Mouse (Mus musculus): Measurements from ENCODE around the gene Gm42688.

Gm42688 gene

DNA sequence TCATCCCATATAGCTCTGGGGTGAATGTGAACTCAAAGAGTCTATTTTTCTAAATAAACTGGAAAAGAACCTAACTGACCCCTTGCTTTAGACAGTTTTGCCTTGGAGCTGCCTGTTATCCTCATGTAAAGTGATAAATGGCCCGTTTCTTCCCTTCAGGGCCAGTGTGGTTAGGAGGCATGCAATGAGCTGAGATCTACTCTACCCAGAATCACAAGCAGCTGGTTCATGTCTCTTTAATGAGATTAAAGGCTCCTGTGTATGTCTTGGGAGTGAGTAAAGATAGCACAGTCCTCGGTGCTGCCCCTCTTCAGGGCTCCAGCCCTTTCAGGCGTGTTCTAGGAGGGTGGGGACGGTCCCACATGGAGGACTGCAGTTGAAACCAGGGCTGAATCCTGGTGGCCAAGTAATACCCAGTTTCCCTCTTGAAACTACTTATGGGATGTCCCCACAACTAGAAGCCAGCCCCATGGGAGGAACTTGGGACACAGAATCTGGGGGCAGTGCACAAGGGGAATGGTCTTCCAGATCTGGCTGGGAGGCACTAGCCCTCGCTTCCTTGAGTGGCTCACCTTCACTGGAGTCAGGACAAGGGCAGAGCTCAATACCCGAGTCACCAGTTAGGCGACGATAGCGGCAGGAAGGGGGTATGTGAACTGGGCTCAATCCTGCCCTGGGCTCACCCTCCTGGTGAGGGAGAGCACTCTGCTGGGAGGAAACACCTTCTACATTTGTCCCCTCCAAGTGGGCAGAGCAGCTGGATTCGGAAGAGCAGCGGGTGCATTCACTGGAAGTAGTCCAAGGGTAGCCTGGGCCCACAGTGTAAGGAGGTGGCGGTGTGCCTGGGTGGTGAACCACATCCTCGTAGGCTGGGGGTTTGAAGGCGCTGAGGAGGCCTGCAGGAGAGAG is 17.7 kb downstream of the Gm42688 start:
- DNase-seq = no peak

DNA sequence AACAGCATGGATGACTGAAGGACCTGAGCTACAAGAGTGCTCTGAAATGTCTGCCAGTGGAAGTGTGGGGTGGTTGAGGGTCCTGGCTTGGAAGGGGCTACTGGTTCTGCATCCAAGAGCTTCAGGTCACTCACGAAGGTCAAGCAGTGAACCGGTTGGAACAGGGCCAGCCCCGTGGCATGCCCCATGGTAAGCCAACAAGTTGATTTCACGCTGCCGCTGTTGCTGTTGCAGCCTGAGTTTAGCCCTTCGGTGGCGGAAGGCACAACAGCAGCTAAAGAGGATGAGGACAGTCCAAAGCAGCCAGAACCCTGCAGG is 18.3 kb downstream of the Gm42688 start:
- DNase-seq = peak; percentile 50

DNA sequence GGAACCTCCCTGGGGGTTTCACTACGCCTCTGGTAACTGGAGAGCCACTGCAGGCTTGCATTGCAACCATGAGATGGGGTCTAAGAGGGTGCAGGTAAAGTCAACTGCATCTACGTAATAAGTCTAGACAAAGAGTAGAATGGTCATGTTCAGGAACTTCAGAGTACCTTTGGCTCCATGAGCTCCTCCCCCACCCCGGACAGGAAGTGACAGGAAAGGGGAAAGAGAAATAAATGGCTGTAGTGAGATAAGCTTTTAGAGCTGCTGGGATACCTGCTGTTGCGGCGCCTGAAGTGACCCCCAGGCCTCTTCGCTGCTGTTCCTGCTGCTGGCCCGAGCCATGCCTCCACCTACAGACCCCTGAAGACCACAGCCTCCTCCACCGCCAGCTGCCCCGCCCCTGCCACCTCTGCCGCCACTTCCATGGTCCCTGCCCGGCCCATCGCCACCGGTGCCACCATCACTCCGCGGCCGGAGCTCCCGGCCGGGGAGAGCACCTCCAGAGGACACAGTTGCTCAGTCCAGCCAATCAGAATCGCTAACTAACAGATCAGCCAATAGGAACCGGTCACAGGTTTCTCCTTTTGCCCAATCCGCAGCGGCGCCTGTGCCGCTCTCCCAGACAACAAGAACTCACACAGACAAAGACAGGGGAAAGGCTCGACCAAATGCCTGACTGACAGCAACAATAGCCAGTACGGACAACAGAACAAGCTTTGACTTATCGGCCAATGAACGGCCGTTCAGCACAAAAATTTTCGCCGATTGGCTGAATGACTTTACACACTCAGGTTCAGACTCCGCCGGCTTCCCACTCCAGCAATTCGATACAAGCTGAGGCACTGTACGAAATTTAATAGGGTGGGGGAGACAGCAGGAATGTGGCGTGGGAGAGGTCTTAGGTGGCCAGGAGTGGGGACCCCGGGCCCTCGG is 19.8 kb downstream of the Gm42688 start, which contains the start of gene Wbp1:
Gene Wbp1, minus strand, starts transcription at position 630 of the 933 bp plus-strand sequence.
- peak; percentile 93 for DNase-seq

DNA sequence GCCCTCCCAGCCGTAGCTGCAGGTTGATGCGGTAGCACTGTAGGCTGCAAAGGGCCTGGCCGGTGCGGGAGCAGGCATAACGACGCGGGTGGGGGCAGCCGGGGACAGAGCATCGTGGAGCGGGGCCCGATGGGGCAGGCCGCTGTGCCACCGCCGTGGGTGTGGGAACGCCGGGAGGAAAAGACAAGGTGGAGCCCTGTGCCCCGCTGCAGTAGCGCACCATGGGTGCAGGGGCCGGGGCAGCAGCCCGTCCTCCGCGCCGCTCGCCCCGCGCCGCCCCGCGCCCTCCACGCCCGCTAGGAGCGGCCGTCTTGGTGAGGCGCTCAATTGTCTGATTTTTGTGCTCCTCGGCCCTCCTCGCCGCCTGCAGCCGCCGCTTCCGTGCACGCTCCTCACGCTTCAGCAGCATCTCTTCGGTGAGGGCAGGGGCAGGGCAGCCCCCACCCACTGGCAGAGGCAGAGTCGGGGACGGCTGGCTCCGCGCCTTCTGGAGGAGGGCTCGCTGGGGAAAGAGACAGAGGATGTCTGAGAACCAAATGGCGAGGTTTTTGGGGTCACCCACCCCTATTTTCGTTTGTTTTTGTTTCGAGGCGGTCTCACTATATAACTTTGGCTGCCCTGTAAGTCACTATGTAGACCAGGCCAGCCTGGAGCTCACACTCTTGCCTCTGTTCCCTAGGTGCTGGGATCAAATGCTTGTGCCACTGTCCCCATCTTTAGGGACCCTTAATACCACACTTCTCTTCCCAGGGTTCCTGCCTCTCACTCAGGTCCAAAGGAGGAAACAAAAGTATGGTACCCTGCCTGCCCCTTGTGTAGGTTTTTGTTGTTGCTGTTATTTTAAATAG is 20.7 kb downstream of the Gm42688 start:
- DNase-seq = peak; percentile 34

GRCm38 (mm10) chr6:83122961-83123360 is 21.5 kb downstream of the Gm42688 start:
- no peak for DNase-seq

DNA sequence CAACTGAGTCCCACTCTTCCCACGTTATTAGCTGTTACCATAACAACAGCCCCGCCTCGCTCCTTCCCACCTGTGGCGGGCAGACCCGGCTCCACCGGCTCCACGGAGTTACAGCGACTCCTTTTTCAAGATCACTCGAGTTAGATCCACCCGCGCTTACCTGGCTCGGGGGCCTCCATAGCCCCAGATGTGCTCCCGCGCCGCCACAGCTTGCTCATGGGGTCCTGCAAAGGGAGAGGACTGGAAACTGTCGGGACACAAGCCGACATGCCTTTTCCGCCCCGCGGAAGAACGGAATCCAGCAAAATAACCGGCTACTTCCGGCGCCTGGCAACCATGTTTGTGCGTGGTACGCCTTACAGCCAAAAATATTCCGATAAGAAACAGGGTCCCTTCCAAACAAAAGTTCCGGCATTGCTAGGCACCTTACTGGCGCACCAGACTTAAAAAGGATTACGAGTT is 23.5 kb downstream of the Gm42688 start:
- peak; percentile 87 for DNase-seq

GRCm38 (mm10) chr6:83125331-83125730 is 23.9 kb downstream of the Gm42688 start, which contains the start of gene Ino80b:
Gene Ino80b (minus strand): TSS chr6:83125431.
- DNase-seq = no peak

DNA sequence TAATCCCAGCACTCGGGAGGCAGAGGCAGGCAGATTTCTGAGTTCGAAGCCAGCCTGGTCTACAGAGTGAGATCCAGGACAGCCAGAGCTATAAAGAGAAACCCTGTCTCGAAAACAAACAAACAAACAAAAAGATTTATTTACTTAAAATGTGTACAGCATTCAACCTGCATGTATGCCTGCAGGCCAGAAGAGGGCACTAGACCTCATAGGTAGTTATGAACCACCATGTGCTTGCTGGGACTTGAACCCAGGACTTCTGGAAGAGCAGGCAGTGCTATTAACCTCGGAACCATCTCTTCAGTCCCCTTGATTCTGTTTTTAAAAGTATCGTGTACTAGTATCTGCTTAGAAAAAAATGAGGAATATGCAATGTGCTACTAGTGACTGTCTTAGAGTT is 26.0 kb downstream of the Gm42688 start:
- DNase-seq = no peak

DNA sequence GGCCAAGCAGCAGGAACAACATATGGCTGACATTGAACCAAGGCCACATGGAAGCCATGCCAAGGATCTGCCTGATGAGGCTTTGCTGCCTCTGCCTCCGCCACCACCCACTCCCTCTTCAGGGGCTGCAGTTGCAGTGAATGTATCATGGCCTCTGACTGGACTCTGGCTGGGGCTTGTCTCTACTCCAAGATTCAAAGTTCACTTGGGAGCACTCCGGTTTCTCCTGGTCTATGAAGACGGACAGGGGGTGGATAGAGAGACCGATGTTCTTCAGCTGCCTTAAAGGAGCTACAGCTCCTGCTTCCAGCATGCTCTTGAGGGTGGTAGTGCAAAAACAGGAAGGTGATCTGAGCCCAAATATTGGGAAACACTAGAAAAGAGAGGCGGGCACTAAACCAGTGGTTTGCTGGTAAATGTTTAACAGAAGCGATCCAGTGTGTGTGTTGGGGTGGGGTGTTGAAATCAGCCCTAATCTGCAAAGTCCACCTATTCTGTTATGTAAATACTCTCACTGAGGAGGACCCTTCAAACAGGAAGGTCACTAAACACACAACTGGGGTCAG is 30.1 kb downstream of the Gm42688 start:
- DNase-seq = no peak

- no peak for DNase-seq
These were observed 30.9 kb downstream of the Gm42688 start for GRCm38 (mm10) chr6:83132176-83132919.

DNA sequence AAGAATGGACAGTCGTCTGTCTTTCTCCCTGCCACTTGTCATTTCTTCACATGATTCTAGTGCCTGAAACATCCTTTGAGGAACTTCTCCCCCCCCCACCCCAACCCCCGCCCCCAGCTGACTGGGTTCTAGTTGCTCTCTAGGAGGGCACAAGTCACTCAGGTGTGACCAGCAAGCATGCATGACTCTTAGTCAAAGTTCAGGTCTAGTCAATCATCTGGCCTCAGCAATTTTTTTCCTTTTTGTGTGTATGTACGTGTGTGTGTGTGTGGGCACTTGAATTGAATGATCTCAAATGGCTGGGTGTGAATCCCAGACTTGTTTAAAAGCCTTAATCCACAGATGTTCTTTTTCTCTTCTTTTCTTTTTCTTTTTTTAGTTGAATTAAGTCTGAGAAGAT is 32.8 kb downstream of the Gm42688 start:
- DNase-seq = no peak

GRCm38 (mm10) chr6:83134951-83135513 is 33.6 kb downstream of the Gm42688 start, which contains the start of gene Rtkn:
Gene Rtkn (plus strand): TSS chr6:83135463.
- no peak for DNase-seq

DNA sequence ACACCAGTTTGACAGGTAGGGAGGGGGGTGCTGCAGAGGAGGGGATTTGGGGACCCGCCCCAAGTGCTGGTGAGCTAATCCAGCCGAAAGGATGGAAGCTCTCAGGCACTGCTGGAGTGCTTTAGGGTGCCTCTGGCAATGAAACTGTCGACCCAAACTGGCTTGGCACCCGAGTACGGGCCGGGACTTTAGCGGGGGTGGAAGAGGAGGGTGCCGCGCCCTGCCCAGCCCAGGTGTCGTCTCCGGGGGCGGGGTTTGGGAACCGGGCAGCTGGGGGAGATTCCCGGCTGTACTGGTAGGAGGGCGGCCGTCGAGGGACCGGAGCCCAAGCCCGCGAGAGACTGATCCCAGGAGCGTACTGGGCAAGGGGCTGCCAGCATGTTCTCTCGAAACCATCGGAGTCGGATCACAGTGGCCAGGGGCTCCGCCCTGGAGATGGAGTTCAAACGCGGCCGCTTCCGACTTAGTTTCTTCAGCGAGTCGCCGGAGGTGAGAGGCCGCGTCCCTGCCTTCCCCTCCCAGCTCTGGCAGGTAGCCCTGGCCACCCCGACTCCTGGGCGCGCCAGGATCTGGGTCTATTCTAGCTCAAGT is 34.2 kb downstream of the Gm42688 start:
- no peak for DNase-seq

DNA sequence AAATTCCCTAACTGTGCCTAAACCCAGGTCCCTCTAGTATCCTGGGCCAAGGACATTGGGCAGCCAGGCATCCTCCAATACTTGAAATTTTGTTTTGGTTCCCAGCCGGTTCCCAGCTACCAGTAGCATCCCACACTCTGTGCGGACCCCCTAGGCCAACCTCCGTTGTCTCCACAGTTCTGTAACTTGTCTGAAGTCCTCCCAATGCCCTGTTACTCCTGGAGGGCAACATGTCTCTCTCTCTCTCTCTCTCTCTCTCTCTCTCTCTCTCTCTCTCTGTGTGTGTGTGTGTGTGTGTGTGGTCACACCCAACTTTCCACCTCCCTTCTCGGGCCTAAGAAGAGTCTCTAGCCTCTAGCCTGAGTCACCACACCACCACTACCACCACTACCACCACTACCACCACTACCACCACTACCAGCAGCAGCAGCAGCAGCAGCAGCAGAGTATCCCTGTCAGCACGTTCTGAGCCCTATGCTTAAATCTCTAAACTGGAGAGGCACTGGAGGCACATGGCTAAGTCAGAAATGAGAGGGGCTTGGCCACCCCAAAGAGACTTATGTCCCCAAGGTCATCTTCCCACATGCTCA is 35.0 kb downstream of the Gm42688 start:
- DNase-seq = no peak

- DNase-seq = no peak
These were observed 35.6 kb downstream of the Gm42688 start for GRCm38 (mm10) chr6:83136881-83137575.

DNA sequence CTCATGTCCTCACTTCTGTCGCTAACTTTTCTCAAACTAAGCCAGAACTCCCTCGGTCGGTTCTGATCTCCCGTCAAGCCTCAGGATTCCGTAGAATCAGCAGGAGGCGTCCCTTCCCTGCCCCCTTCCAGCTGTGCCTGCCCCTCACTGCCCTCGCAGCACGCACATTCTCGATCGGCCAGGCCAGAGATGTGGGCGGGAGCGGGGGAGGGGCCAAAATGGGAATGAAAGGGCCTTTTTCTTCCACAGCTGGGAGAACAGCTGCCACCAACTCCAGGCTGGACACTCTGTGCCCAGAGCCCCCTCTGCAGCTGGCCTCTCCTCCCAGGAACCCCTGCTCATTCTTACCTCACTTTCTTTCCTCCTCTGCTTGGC is 36.1 kb downstream of the Gm42688 start:
- no peak for DNase-seq

DNA sequence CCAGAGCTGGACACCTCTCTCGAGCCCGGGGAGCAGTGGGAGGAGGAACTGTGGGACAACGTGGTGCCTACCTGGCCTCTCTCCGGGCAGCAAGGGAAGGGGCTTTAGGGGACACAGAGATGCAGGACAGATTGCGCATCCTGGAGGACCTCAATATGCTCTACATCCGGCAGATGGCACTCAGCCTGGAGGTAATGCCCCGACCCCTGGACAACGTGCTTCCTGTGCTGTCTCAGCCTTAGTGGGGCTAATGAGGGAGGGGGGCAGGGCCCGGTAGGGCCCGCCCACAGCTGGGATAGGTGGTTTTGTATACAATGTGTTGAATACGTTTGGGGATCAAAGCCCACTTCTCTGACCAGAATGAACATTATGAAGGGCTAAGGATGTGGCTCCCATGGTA is 36.6 kb downstream of the Gm42688 start:
- no peak for DNase-seq

DNA sequence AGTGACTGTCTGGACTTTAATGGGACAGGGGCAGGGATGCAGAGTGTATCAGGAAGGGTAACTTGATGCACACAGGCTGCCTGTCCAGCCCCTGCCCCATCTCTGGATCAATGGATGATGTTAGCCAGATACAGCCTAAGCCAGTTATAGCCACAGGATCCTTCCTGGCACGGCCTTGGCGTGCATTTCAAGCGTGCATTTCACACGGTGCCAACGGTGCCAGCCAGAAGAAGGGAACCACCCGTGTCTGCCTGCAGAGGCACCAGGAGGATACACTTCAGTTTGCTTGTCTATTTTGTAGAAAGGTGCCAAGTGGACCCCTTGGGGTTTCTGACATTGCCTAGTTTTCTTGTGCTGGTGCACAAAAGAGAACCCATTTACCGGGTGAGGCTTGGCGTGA is 38.6 kb downstream of the Gm42688 start:
- DNase-seq = no peak

DNA sequence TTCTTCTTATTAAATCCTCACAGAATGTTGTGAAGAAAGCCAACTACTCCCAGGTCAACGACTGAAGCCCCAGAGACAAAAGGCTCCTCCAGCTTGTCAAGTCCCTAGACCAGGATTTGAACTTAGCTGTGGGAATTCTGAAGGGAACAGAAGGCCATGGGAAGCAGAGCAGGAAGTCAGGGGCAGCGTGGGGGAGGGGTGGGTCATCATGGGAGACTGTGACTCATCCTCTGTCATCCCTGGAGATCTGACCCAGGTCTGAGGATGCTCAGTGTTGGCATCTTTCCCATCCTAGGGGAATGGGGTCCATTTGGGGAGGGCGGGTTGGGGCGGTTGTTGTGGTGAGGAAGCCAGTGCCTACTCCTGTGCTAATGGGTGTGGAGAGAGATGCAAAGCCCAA is 40.2 kb downstream of the Gm42688 start:
- no peak for DNase-seq
